Comparison of ENCODE assay signal across 19 mouse cellular contexts in genomic region chr4:125222922-125223321, GRCm38 (mm10).
A peak's percentile ranks its signal among the peaks of the same experiment; 100 is the strongest.
DNase-seq lines count a peak whose midpoint lies in the region; ATAC-seq lines count a peak whose summit lies in the region.
"Had no signal": no experiment of that assay in that cellular context is flagged by ENCODE, and none has a peak within 500 bp of the region (broad histone marks: within the 10 kb centered on the region; RNA-seq: fewer than 3 reads in every experiment).

No protein-coding gene starts in this region.

- DNase-seq in cerebellum, adult 9-10 months = peak; percentile 18
- peak; percentile 13 to 18 for DNase-seq in layer of hippocampus, postnatal 36 days
- DNase-seq in layer of hippocampus, adult 8-10 months (ENCODE audit: low spot score in 2 of 2) = no peak
- DNase-seq in cerebellum, adult 9-11 months = peak; percentile 31
- DNase-seq in cerebellum, postnatal 14 days = peak; percentile 70
- DNase-seq: adrenal gland, adult 8-10 months; adrenal gland, postnatal 36 days; gastrocnemius, postnatal 36 days; heart, adult 11 months; heart, postnatal 10 days; heart, postnatal 4 days had no signal

- WGBS in intestine, embryonic 16.5 days = 47% methylated on average over 6 of the region's 6 CpGs

- H3K4me3 ChIP-seq in intestine, embryonic 16.5 days (ENCODE audit: low read length) = no peak overlapping the region
- H3K4me3 ChIP-seq: embryonic facial prominence, embryonic 12.5 days; forebrain, embryonic 15.5 days; heart, embryonic 10.5 days; hindbrain, embryonic 12.5 days; intestine, embryonic 15.5 days had no signal

- no peak overlapping the region for H3K9ac ChIP-seq in intestine, embryonic 16.5 days (ENCODE audit: low read depth, low read length)
- H3K9ac ChIP-seq: embryonic facial prominence, embryonic 12.5 days; forebrain, embryonic 15.5 days; hindbrain, embryonic 12.5 days; intestine, embryonic 15.5 days had no signal

- no peaks in the 10 kb centered on the region for H3K4me1 ChIP-seq in intestine, embryonic 16.5 days (ENCODE audit: control insufficient read depth, insufficient read depth, low read length)
- H3K4me1 ChIP-seq: embryonic facial prominence, embryonic 12.5 days; forebrain, embryonic 15.5 days; heart, embryonic 10.5 days; hindbrain, embryonic 12.5 days; intestine, embryonic 15.5 days had no signal

- H3K4me2 ChIP-seq in intestine, embryonic 16.5 days (ENCODE audit: low read depth, low read length) = no peak overlapping the region
- H3K4me2 ChIP-seq: embryonic facial prominence, embryonic 12.5 days; forebrain, embryonic 15.5 days; hindbrain, embryonic 12.5 days; intestine, embryonic 15.5 days had no signal

- no peaks in the 10 kb centered on the region for H3K36me3 ChIP-seq in intestine, embryonic 16.5 days (ENCODE audit: control insufficient read depth, insufficient read depth, low read length)
- H3K36me3 ChIP-seq: embryonic facial prominence, embryonic 12.5 days; forebrain, embryonic 15.5 days; heart, embryonic 10.5 days; hindbrain, embryonic 12.5 days; intestine, embryonic 15.5 days had no signal

- no peak for ATAC-seq in cerebellum, adult (ENCODE audit: insufficient number of reproducible peaks, low FRiP score, low TSS enrichment)
- no peak for ATAC-seq in megakaryocyte-erythroid progenitor cell, adult 5-6 weeks (replicated peaks; ENCODE audit: low FRiP score, low TSS enrichment, poor library complexity, severe bottlenecking)
- no peak for ATAC-seq in intestine, embryonic 16.5 days
- ATAC-seq: forebrain, embryonic 15.5 days; intestine, embryonic 15.5 days had no signal

- H3K9me3 ChIP-seq in intestine, embryonic 16.5 days (ENCODE audit: control insufficient read depth, low read length) = no peaks in the 10 kb centered on the region
- H3K9me3 ChIP-seq: embryonic facial prominence, embryonic 12.5 days; forebrain, embryonic 15.5 days; heart, embryonic 10.5 days; hindbrain, embryonic 12.5 days; intestine, embryonic 15.5 days had no signal

- H3K27me3 ChIP-seq in intestine, embryonic 16.5 days (replicated peaks; ENCODE audit: control insufficient read depth, insufficient read depth, low read length) = no peaks in the 10 kb centered on the region
- H3K27me3 ChIP-seq: forebrain, embryonic 15.5 days had no signal

- H3K27ac ChIP-seq in intestine, embryonic 16.5 days (ENCODE audit: low read length) = no peak overlapping the region
- H3K27ac ChIP-seq: embryonic facial prominence, embryonic 12.5 days; forebrain, embryonic 15.5 days; heart, embryonic 10.5 days; hindbrain, embryonic 12.5 days; intestine, embryonic 15.5 days had no signal

Comparison
In these comparisons a context has a peak if more than half of its experiments do, and no peak if none do; other contexts are left out.
1. DNase-seq: peak in cerebellum, adult 9-10 months (single experiment), layer of hippocampus, postnatal 36 days (2 of 2), cerebellum, adult 9-11 months (single experiment) and cerebellum, postnatal 14 days (2 of 2); none in layer of hippocampus, adult 8-10 months (0 of 2).